Mouse (Mus musculus) midbrain, postnatal 0 days (tissue): ENCODE measurements around the gene Btbd19. TPM values are rescaled to one million over a fixed set of nuclear protein-coding genes. Genes with fewer than 3 reads are reported as not detected.

Experiments used
- ATAC-seq: fragments of 200-750 bp; cut with Nextera tagmentation; 2 replicates; pipeline ENCODE4 v1.8.0; 2017; ENCODE audit warnings: moderate number of reproducible peaks, mild to moderate bottlenecking, moderate TSS enrichment, moderate library complexity; ENCODE audit not compliant: low FRiP score
- DNase-seq: peaks from one replicate; pipeline ENCODE4 v3.0.0-alpha.2; 2015; ENCODE audit warnings: low spot score
- H3K27ac ChIP-seq: fragments of 300-500 bp; sonication (generic); 2 replicates; pipeline ENCODE4 v1.5.1; 2014; ENCODE audit warnings: low read depth, mild to moderate bottlenecking, low read length, mixed read lengths
- H3K27me3 ChIP-seq: fragments of 300-500 bp; sonication (generic); 2 replicates; pipeline ENCODE4 v1.6.1; 2014; ENCODE audit warnings: low read length, control low read depth, mixed read lengths; ENCODE audit not compliant: insufficient read depth
- H3K36me3 ChIP-seq: fragments of 300-500 bp; sonication (generic); 2 replicates; pipeline ENCODE4 v1.6.1; 2014; ENCODE audit warnings: low read length, control low read depth, mixed read lengths; ENCODE audit not compliant: insufficient read depth
- H3K4me1 ChIP-seq: fragments of 300-500 bp; sonication (generic); 2 replicates; pipeline ENCODE4 v1.6.1; 2014; ENCODE audit warnings: mild to moderate bottlenecking, control low read depth, antibody characterized with exemption, low read length, mixed read lengths; ENCODE audit not compliant: insufficient read depth
- H3K4me2 ChIP-seq: fragments of 300-500 bp; sonication (generic); 2 replicates; pipeline ENCODE4 v1.6.1; 2014; ENCODE audit warnings: low read depth, mild to moderate bottlenecking, low read length, mixed read lengths; ENCODE audit not compliant: poor library complexity, severe bottlenecking
- H3K4me3 ChIP-seq: fragments of 300-500 bp; sonication (generic); 2 replicates; pipeline ENCODE4 v1.5.1; 2014; ENCODE audit warnings: low read depth, mild to moderate bottlenecking, low read length, moderate library complexity
- H3K9ac ChIP-seq: fragments of 300-500 bp; sonication (generic); replicated peaks from 2 replicates; pipeline ENCODE4 v1.6.1; 2014; ENCODE audit warnings: mild to moderate bottlenecking, low read length, moderate library complexity, mixed read lengths; ENCODE audit not compliant: poor library complexity, severe bottlenecking
- H3K9me3 ChIP-seq: fragments of 300-500 bp; sonication (generic); 2 replicates; pipeline ENCODE4 v1.6.1; 2016; ENCODE audit warnings: low read length, control low read depth
- CTCF ChIP-seq: IDR thresholded peaks from 2 replicates; pipeline ENCODE4 v1.5.1; 2016; ENCODE audit warnings: antibody characterized with exemption, mild to moderate bottlenecking
- WGBS: fragments of 180-500 bp; shearing (Covaris S2); extraction: QIAGEN DNeasy Blood & Tissue Kit; methylation state at CpG from one replicate; pipeline ENCODE4 v1.1.7; 2014; 5-methylcytosine and 5-hydroxymethylcytosine counted together
- polyA plus RNA-seq: library from polyadenylated mRNA; unstranded; fragments of >200 nt; fragmentation: Nextera tagmentation; extraction: Ambion mirVana; gene quantifications from 2 replicates; pipeline ENCODE4 v1.2.1, GENCODE M21; 2015
- total RNA-seq: library from RNA; depleted of rRNA; stranded (reverse); fragments of >200 nt; gene quantifications from 2 replicates; pipeline ENCODE4 v1.2.3, GENCODE M21; 2014

The Btbd19 gene
- total and polyA plus RNA-seq, 2 experiments from 2014 or later = 4.2 to 7.3 TPM

DNA sequence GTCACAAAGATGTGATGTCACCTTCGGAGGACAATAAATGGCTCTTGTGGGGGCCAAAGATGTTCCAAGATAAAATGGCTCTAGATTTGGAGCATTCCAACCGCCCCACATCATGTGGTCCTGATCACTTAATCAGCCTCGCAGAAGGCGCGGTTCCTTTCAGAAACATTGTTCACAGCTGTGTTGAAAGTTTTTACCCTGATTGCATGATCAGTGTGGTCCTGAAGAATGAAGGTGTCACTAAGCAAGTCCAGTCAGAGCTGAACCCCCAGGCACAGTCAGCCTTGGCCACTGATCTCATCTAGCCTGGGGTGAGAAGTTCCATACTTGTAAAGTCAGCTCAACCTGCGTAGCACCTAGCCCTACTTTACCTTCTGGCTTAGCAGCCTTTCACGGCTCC is 7.6 kb downstream of the Btbd19 start:
- no peaks in the 10 kb centered on the region for H3K9me3 ChIP-seq
- H3K27me3 ChIP-seq = no peaks in the 10 kb centered on the region
- no peak for TF ChIP-seq CTCF
- peaks cover 15% of the 10 kb centered on the region; the same call in 1 of the 2 replicates for H3K36me3 ChIP-seq
- H3K4me3 ChIP-seq = no peak overlapping the region
- ATAC-seq (no peak), DNase-seq (no peak)
- H3K27ac ChIP-seq = no peak overlapping the region
- 94% methylated on average over 7 of the region's 7 CpGs for WGBS
- H3K4me2 ChIP-seq = no peak overlapping the region
- H3K9ac ChIP-seq = no peak overlapping the region
- H3K4me1 ChIP-seq = no peaks in the 10 kb centered on the region

- 82% methylated on average over 5 of the region's 5 CpGs for WGBS
- no peaks in the 10 kb centered on the region for H3K27me3 ChIP-seq
- no peak overlapping the region for H3K27ac ChIP-seq
- no peak overlapping the region for H3K4me3 ChIP-seq
- TF ChIP-seq CTCF = no peak
- H3K9me3 ChIP-seq = no peaks in the 10 kb centered on the region
- ATAC-seq (no peak), DNase-seq (no peak)
- H3K9ac ChIP-seq = no peak overlapping the region
- no peaks in the 10 kb centered on the region for H3K4me1 ChIP-seq
- H3K4me2 ChIP-seq = no peak overlapping the region
- H3K36me3 ChIP-seq = peaks cover 25% of the 10 kb centered on the region
These were observed 9.9 kb downstream of the Btbd19 start for GRCm38 (mm10) chr4:117115592-117115991.

- Histone ChIP-seq H3K36me3 (peaks cover 48% of the 10 kb centered on the region), H3K27ac (no peak overlapping the region), H3K9ac (no peak overlapping the region), H3K4me3 (no peak overlapping the region), H3K4me1 (no peaks in the 10 kb centered on the region), H3K4me2 (no peak overlapping the region), H3K27me3 (no peaks in the 10 kb centered on the region), H3K9me3 (no peaks in the 10 kb centered on the region)
- peak; percentile 31 for TF ChIP-seq CTCF
- WGBS = 57% methylated on average over 1 of the region's 1 CpGs
- DNase-seq = no peak
- ATAC-seq = no peak
These were observed 12.3 kb downstream of the Btbd19 start for GRCm38 (mm10) chr4:117113237-117113636.

GRCm38 (mm10) chr4:117110985-117111384 is 14.5 kb downstream of the Btbd19 start:
- no peak overlapping the region for H3K4me3 ChIP-seq
- no peaks in the 10 kb centered on the region for H3K9me3 ChIP-seq
- 91% methylated on average over 11 of the region's 11 CpGs for WGBS
- no peak overlapping the region for H3K4me2 ChIP-seq
- H3K27me3 ChIP-seq = no peaks in the 10 kb centered on the region
- H3K27ac ChIP-seq = no peak overlapping the region
- H3K9ac ChIP-seq = no peak overlapping the region
- H3K36me3 ChIP-seq = peaks cover 55% of the 10 kb centered on the region
- no peak for ATAC-seq
- TF ChIP-seq CTCF = no peak
- DNase-seq = no peak
- H3K4me1 ChIP-seq = no peaks in the 10 kb centered on the region

DNA sequence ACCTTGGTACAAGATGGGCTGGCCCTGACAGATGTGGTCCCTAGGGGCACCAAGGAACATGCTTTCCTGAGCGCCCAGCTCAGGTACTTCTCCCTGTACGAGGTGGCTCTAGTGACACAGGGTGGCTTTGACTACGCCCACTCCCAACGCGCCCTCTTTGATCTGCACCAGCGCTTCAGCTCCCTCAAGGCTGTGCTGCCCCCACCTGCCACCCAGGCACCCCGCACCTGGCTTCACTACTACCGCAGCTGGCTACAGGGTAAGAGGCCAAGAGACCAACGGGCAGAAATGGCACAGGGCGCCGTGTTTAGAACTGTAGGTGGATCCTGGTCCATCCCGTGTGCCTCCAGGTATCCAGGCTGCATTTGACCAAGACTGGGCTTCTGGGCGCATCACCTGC is 15.3 kb downstream of the Btbd19 start:
- DNase-seq (no peak), ATAC-seq (no peak)
- Histone ChIP-seq H3K9me3 (no peaks in the 10 kb centered on the region), H3K4me3 (no peak overlapping the region), H3K4me1 (no peaks in the 10 kb centered on the region), H3K27ac (no peak overlapping the region), H3K9ac (no peak overlapping the region), H3K4me2 (no peak overlapping the region), H3K27me3 (no peaks in the 10 kb centered on the region), H3K36me3 (peaks cover 51% of the 10 kb centered on the region)
- WGBS = 90% methylated on average over 12 of the region's 13 CpGs
- no peak for TF ChIP-seq CTCF

DNA sequence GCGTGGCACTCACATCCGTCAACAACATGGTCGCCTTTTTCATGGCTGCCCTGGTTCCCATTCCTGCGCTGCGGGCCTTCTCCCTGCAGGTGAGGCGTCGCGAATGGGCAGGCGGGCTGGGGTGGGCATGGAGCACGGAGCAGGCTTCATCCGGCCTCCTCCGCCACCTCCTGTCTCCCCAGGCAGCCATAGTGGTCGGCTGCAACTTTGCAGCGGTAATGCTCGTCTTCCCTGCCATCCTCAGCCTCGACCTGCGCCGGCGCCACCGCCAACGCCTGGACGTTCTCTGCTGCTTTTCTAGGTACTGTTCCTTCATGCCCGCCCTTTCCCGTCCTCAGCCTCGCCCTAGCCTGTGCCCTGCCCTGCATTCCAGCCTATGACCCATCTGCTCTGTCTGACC is 16.2 kb downstream of the Btbd19 start:
- WGBS = 93% methylated on average over 25 of the region's 25 CpGs
- ATAC-seq (no peak), DNase-seq (no peak)
- H3K36me3 ChIP-seq = peaks cover 47% of the 10 kb centered on the region
- H3K9me3 ChIP-seq = no peaks in the 10 kb centered on the region
- no peak overlapping the region for H3K9ac ChIP-seq
- TF ChIP-seq CTCF = no peak
- H3K4me2 ChIP-seq = no peak overlapping the region
- no peaks in the 10 kb centered on the region for H3K27me3 ChIP-seq
- H3K27ac ChIP-seq = no peak overlapping the region
- H3K4me1 ChIP-seq = no peaks in the 10 kb centered on the region
- H3K4me3 ChIP-seq = no peak overlapping the region
